Mouse (Mus musculus): ENCODE measurements around the gene Rbbp9.

Gene Rbbp9

DNA sequence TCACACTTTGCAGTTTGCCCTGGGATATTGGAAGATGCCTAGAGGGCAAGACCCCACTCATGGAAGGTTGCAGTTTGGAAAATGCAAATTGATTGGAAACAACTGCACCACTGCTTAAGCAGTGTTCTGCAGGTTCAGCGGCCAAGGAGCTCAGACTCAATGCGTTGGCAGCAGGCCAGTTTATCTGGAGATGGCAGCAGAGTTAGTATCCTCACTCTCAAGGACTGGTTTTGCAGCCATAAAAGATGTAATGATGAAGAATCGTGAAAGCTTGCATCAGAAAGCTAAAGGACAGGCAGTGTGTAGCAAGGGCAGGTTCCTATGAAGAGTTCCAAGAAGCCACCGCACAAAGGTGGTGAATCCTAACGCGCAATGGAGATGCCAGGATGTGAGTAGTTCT is 48.5 kb downstream of the Rbbp9 start:
- no peak for DNase-seq (ENCODE audit: low spot score)

All from testis, postnatal 10 days (tissue).